Mouse (Mus musculus) forebrain, embryonic 15.5 days (tissue): ENCODE results near the gene Slc6a1. TPM values are rescaled to one million over a fixed set of nuclear protein-coding genes. Genes with fewer than 3 reads are reported as not detected.
"Not testable (repeated sequence)": the region's sequence is repeated elsewhere in the genome, so short reads cannot be mapped to it uniquely, and the experiment has no call there.

ENCODE experiments used
- ATAC-seq: fragments of 200-750 bp; cut with Nextera tagmentation; replicated peaks from 2 replicates; pipeline ENCODE4 v1.8.0; 2017; ENCODE audit warnings: mild to moderate bottlenecking, moderate TSS enrichment, moderate library complexity
- H3K27ac ChIP-seq: fragments of 300-500 bp; sonication (generic); replicated peaks from 2 replicates; pipeline ENCODE4 v1.5.1; 2015; ENCODE audit warnings: mild to moderate bottlenecking, inconsistent platforms
- H3K27me3 ChIP-seq: fragments of 300-500 bp; sonication (generic); 2 replicates; pipeline ENCODE4 v1.6.1; 2015; ENCODE audit warnings: inconsistent platforms
- H3K36me3 ChIP-seq: fragments of 300-500 bp; sonication (generic); 2 replicates; pipeline ENCODE4 v1.6.1; 2015; ENCODE audit warnings: mild to moderate bottlenecking, inconsistent platforms
- H3K4me1 ChIP-seq: fragments of 300-500 bp; sonication (generic); 2 replicates; pipeline ENCODE4 v1.6.1; 2015; ENCODE audit warnings: inconsistent platforms
- H3K4me2 ChIP-seq: fragments of 300-500 bp; sonication (generic); replicated peaks from 2 replicates; pipeline ENCODE4 v1.6.1; 2015; ENCODE audit warnings: mild to moderate bottlenecking, inconsistent platforms
- H3K4me3 ChIP-seq: fragments of 300-500 bp; sonication (generic); 2 replicates; pipeline ENCODE4 v1.5.1; 2015; ENCODE audit warnings: mild to moderate bottlenecking, inconsistent platforms
- H3K9ac ChIP-seq: fragments of 300-500 bp; sonication (generic); replicated peaks from 2 replicates; pipeline ENCODE4 v1.6.1; 2015; ENCODE audit warnings: mild to moderate bottlenecking, inconsistent platforms
- H3K9me3 ChIP-seq: fragments of 300-500 bp; sonication (generic); 2 replicates; pipeline ENCODE4 v1.6.1; 2016; ENCODE audit warnings: inconsistent platforms
- WGBS: fragments of 180-500 bp; shearing (Covaris S2); methylation state at CpG from one replicate; pipeline ENCODE4 v1.1.7; 2015; ENCODE audit warnings: mixed read lengths; 5-methylcytosine and 5-hydroxymethylcytosine counted together
- polyA plus RNA-seq: library from polyadenylated mRNA; unstranded; fragments of >200 nt; fragmentation: Nextera tagmentation; extraction: Ambion mirVana; gene quantifications from 2 replicates; pipeline ENCODE4 v1.2.1, GENCODE M21; 2015

Gene Slc6a1
- polyA plus RNA-seq, 1 experiment from 2014 or later = 98.4 TPM

DNA sequence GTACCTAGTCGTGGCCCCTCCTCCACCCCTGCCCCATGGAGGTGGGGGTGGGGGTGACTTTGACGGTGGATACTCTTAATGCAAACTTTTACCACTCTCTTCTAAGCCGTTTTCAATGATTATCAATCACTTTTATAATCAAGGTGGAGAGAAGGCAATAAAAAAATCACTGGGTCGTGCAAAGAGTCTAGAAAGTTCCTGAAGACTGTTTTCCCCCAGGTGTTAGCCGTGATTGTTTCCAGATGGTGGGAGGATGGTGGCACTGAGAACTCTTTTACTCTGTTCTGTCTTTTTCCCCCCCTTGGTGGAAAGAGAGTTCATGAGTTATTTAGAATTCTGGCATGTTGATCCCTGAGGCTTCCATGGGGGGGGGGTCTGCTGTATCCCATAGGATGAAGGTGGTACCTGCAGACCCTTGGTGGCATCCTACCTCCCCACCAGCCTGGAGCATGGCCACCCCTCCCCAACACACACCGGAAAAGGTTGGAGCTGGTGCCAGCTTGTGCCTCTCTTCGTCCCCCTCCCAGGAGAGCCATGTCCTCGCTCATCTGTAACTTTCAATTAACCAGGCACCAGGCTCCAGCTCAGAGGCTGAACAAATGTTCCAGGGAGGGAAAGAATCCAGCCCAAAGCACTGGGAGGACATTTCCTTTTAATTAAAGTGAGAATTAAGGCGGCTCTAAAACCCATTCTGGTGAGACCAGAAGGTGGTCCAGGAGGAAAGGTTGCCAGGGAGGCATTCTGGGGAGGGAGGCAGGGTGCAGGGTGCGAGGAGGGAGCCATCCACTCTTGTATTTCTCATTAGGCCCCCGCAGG is 53.9 kb downstream of the Slc6a1 start:
- peak; percentile 39; the same call in 1 of the 2 replicates for ATAC-seq
- no peak overlapping the region for H3K9ac ChIP-seq
- peaks cover 10% of the 10 kb centered on the region; the same call in 1 of the 2 replicates for H3K4me1 ChIP-seq
- H3K27ac ChIP-seq = peak overlapping the region; percentile 49
- no peaks in the 10 kb centered on the region for H3K27me3 ChIP-seq
- WGBS = 48% methylated on average over 11 of the region's 11 CpGs
- no peaks in the 10 kb centered on the region for H3K9me3 ChIP-seq
- no peak overlapping the region for H3K4me3 ChIP-seq
- H3K36me3 ChIP-seq = no peaks in the 10 kb centered on the region
- no peak overlapping the region for H3K4me2 ChIP-seq

DNA sequence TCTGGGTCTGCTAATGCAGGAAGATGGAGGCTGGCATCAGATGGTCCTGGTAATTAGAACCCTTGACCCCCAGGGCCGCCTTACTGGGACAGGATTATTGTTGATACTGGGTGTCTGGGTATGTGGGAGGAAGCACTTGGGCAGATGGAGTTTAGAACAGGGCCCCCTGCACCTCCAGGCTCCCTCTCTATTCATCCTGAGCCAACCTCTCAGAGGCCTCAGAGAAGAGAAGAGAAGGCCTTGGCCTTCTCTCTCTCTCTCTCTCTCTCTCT is 54.4 kb downstream of the Slc6a1 start:
- ATAC-seq = 0 out of 2 replicates have a peak, but pooled peaks have one; percentile 30
- H3K27ac ChIP-seq = peak overlapping the region; percentile 49
- 31% methylated on average over 1 of the region's 1 CpGs for WGBS

DNA sequence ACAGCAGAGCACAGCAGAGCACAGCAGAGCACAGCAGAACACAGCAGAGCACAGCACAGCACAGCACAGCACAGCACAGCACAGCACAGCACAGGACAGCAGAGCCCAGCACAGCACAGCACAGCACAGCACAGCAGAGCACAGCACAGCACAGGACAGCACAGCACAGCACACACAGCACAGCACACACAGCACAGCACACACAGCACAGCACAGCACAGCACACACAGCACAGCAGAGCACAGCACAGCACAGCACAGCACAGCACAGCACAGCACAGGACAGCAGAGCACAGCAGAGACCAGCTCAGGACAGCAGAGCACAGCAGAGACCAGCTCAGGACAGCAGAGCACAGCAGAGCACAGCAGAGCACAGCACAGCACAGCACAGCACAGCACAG is 58.9 kb downstream of the Slc6a1 start:
- not testable (repeated sequence) for H3K36me3 ChIP-seq, H3K27ac ChIP-seq, H3K27me3 ChIP-seq, H3K4me2 ChIP-seq, H3K4me3 ChIP-seq, H3K4me1 ChIP-seq, ATAC-seq, H3K9ac ChIP-seq, H3K9me3 ChIP-seq

More for the DNA sequence above, 54.4 kb downstream of the Slc6a1 start:
- Histone ChIP-seq H3K27me3 (no peaks in the 10 kb centered on the region), H3K4me3 (no peak overlapping the region), H3K36me3 (no peaks in the 10 kb centered on the region), H3K4me1 (peaks cover 10% of the 10 kb centered on the region; the same call in 1 of the 2 replicates), H3K4me2 (no peak overlapping the region), H3K9ac (no peak overlapping the region), H3K9me3 (no peaks in the 10 kb centered on the region)

DNA sequence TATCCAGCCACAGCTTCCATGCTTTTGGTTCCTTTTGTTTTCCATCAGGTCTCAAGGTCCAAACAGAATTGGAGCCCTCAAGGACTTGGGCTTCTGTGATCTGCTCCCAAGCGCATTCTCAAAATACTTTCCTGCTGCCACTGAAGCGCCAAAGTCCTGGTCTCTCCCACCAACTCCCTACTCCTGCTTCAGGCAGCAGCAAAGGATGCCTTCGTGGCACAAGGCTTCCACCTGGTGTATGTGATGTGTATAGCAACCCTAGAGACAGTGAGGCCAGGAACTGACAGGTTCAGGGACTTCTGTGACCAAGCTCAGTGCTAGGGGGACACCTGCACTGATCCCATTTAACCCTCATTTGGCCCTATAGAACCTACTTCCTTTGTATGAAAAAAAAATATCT is 61.3 kb downstream of the Slc6a1 start:
- 16% methylated on average over 3 of the region's 3 CpGs for WGBS
- Histone ChIP-seq H3K4me1 (peaks cover 6% of the 10 kb centered on the region), H3K27ac (no peak overlapping the region), H3K4me2 (no peak overlapping the region), H3K9me3 (no peaks in the 10 kb centered on the region), H3K9ac (no peak overlapping the region), H3K27me3 (no peaks in the 10 kb centered on the region), H3K36me3 (no peaks in the 10 kb centered on the region), H3K4me3 (no peak overlapping the region)
- peak; percentile 66 for ATAC-seq

DNA sequence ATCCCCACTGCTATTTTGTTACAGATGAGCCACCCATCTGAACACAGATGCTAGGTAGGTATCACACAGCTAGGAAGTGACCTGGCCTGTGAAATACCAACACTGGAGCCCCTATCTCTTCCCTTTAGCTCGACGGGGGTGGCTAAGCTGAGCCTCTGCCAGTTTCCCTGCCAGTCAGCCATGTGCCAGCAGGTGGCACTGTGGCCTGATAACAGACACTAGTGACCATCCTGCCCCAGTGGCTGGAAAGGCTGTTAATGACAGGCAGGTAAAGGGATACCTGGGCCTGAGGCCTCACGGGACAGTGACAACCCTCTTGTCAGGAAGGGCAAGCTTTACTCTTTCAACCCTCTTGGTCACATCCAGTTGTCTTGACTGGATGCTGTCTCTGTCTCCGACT is 62.7 kb downstream of the Slc6a1 start:
- peaks cover 6% of the 10 kb centered on the region for H3K4me1 ChIP-seq
- H3K27ac ChIP-seq = no peak overlapping the region
- H3K4me3 ChIP-seq = no peak overlapping the region
- 47% methylated on average over 4 of the region's 4 CpGs for WGBS
- H3K36me3 ChIP-seq = no peaks in the 10 kb centered on the region
- H3K9ac ChIP-seq = no peak overlapping the region
- no peak overlapping the region for H3K4me2 ChIP-seq
- no peak; the same call in 1 of the 2 replicates for ATAC-seq
- no peaks in the 10 kb centered on the region for H3K9me3 ChIP-seq
- no peaks in the 10 kb centered on the region for H3K27me3 ChIP-seq

DNA sequence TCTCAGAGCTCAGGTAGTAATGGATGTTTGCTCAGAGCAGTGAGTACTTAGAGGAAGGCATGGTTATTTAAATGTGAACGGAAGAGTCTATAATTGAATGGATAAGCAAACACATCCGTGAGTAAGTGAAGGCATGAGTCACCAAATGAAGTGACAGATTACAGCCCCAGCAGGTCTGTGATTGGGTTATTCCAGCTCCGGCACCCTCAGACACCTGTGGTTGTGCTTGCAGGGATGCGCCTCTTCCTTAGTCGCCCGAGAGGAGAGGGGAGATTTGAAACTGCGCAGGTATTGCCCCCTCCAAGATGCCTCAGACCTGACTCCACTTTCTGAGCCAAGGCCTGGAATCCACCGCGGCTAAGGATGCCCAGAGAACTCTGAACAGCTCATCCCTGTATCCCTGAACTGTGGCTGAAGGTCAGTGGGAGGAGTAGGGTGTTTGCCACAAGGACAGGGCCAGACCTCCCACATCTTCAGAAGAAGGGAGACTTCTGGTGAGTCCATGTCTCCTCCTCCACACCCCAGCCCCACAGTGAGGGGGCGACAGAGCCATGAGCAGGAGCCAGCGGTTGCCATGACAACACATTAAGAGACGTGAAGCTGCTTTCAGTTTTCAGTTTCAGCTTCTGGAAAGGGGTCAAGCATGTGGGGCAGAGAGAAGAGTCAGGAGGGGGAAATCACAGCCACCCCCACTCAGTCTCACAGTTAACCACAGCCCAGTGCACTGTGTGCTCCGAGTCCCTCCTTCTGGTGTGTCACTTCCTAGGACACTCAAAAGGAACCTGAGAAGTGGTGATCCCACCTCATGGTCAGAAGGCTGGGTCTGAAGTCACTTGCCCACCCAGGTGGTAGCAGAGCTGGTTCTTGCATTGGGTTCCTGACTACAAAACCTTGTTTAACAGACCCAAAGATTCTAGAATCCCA is 65.7 kb downstream of the Slc6a1 start:
- Histone ChIP-seq H3K4me2 (no peak overlapping the region), H3K4me1 (peaks cover 6% of the 10 kb centered on the region), H3K27ac (no peak overlapping the region), H3K9ac (no peak overlapping the region), H3K27me3 (no peaks in the 10 kb centered on the region), H3K4me3 (no peak overlapping the region), H3K36me3 (no peaks in the 10 kb centered on the region), H3K9me3 (no peaks in the 10 kb centered on the region)
- 47% methylated on average over 13 of the region's 13 CpGs for WGBS
- ATAC-seq = no peak; the same call in 1 of the 2 replicates

DNA sequence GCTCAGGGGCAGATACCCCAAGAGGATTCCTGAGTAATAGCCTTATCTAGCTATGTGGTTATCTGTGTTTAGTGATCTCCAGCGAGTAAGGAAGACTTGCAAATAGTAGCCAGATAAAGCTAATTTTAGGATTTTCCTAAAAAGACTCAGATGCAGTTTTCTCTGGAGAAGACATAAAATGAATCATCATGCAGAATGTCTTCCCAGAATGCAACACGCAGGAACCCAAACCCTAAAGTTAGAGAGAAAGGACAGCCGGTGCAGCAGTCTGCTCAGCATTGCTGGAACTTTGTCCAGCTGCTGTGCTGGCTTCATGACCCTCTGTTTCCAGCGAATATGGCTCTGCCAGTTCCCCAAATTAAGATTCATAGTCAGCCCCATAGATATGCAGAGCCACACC is 72.2 kb downstream of the Slc6a1 start:
- H3K27me3 ChIP-seq = no peaks in the 10 kb centered on the region
- no peak overlapping the region for H3K9ac ChIP-seq
- H3K36me3 ChIP-seq = no peaks in the 10 kb centered on the region
- no peak overlapping the region for H3K4me2 ChIP-seq
- no peak overlapping the region for H3K27ac ChIP-seq
- no peak overlapping the region for H3K4me3 ChIP-seq
- WGBS = 82% methylated on average over 4 of the region's 4 CpGs
- no peak for ATAC-seq
- no peaks in the 10 kb centered on the region for H3K9me3 ChIP-seq
- no peaks in the 10 kb centered on the region for H3K4me1 ChIP-seq

DNA sequence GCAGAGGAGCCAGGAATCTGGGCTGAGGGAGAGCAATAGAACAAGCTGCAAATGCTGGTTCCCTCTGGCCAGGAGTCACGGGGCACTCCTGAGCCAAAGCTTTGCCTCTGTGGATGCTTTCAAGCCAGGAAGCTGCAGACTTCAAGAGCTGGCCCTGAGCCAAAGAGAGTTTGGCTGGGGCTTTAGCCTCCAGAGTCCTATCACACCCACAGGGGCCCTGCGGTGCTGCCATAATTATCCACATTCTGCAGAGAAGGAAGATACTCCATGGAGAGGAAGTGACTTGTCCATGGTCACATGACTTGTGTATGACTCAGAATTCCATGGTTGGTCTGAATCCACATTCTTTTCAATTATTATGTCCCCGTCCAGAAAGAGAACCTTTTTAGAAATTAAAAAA is 75.7 kb downstream of the Slc6a1 start:
- no peak overlapping the region for H3K9ac ChIP-seq
- no peaks in the 10 kb centered on the region for H3K4me1 ChIP-seq
- no peaks in the 10 kb centered on the region for H3K36me3 ChIP-seq
- no peak for ATAC-seq
- no peak overlapping the region for H3K4me3 ChIP-seq
- no peak overlapping the region for H3K27ac ChIP-seq
- H3K4me2 ChIP-seq = no peak overlapping the region
- 63% methylated on average over 3 of the region's 3 CpGs for WGBS
- H3K9me3 ChIP-seq = no peaks in the 10 kb centered on the region
- no peaks in the 10 kb centered on the region for H3K27me3 ChIP-seq

DNA sequence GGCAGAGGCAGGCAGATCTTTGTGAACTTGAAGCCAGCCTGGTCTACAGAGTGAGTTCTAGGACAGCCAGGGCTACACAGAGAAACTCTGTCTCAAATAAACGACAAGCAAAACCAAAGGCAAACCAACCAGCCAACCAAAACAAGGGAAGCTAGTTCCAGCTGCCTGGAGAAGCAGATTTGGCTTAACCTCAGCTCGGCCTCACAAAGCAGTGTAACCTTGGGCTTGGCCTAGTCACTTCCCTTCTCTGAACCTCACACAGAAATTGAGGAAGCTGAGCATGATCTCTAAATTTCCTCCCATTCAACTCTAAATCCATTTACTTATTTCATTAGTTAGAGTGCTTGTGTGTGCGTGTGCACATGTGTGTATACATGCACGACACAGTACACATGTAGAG is 79.9 kb downstream of the Slc6a1 start:
- Histone ChIP-seq H3K4me2 (no peak overlapping the region), H3K4me3 (no peak overlapping the region), H3K4me1 (no peaks in the 10 kb centered on the region), H3K27ac (no peak overlapping the region), H3K27me3 (no peaks in the 10 kb centered on the region), H3K9me3 (no peaks in the 10 kb centered on the region), H3K9ac (no peak overlapping the region), H3K36me3 (no peaks in the 10 kb centered on the region)
- ATAC-seq = no peak
- WGBS = 86% methylated on average over 4 of the region's 4 CpGs

DNA sequence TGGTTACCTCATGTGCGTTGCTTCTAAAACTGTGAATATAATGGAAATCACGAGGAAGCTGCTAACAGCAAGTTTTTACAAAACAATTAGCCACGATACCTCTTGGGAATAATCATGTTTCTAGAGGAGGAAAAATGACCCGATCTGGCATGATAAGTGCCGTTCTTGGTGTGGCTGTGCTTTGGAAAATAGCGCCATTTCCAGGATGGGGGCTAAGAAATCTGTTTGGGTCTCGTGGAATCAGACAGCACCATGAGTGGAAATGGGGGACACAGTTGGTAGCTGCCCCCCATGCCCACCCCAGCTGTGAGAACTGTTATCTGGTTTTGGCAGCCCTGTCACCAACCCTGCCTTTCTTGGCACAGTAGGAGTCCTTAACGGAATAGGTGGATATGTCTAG is 81.3 kb downstream of the Slc6a1 start:
- Histone ChIP-seq H3K4me3 (no peak overlapping the region), H3K36me3 (no peaks in the 10 kb centered on the region), H3K9ac (no peak overlapping the region), H3K4me1 (no peaks in the 10 kb centered on the region), H3K9me3 (no peaks in the 10 kb centered on the region), H3K27ac (no peak overlapping the region), H3K27me3 (no peaks in the 10 kb centered on the region), H3K4me2 (no peak overlapping the region)
- no peak for ATAC-seq
- WGBS = 78% methylated on average over 8 of the region's 8 CpGs

DNA sequence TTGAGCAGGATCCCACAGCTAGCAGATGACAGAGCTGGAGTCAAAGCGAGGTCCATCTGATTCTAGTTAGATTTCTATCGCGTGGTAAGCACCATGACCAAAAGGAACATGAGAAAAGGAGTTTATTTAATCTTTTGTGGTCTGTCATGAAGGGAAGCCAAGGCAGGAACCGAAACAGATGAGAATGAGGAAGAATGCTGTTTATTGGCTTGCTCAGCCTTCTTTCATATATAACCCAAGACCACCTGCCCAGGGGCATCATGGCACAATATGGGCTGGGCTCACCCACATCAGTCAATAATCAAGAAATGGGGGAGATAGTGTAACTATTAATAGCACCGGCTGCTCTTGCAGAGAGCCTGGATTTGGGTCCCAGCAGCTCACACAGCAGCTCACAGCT is 82.3 kb downstream of the Slc6a1 start:
- no peak overlapping the region for H3K27ac ChIP-seq
- WGBS = 94% methylated on average over 5 of the region's 5 CpGs
- no peaks in the 10 kb centered on the region for H3K27me3 ChIP-seq
- no peak overlapping the region for H3K4me2 ChIP-seq
- H3K36me3 ChIP-seq = no peaks in the 10 kb centered on the region
- ATAC-seq = no peak
- H3K4me3 ChIP-seq = no peak overlapping the region
- H3K4me1 ChIP-seq = no peaks in the 10 kb centered on the region
- no peak overlapping the region for H3K9ac ChIP-seq
- H3K9me3 ChIP-seq = no peaks in the 10 kb centered on the region

DNA sequence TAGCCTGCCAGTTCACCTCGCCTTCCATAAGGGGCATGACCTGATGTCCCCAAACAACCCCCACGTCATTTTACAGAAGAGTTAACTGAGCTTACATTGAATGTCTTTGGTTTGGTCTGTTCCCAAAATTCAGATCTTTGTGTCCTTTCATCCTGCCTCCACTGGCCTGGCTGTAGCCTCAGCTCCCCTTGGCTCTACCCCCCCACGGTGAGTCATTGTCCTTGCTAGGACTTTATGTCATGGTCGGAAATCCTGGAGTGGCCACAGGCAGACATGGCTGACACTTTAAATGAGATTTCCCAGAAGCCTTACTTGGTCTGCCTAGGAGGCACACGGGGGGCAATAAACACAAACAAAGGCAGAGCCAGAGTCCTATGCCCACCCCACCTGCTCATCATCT is 83.8 kb downstream of the Slc6a1 start:
- 71% methylated on average over 5 of the region's 5 CpGs for WGBS
- Histone ChIP-seq H3K27me3 (no peaks in the 10 kb centered on the region), H3K36me3 (no peaks in the 10 kb centered on the region), H3K27ac (no peak overlapping the region), H3K9me3 (no peaks in the 10 kb centered on the region), H3K4me2 (no peak overlapping the region), H3K9ac (no peak overlapping the region), H3K4me1 (no peaks in the 10 kb centered on the region), H3K4me3 (no peak overlapping the region)
- ATAC-seq = no peak
